Mouse (Mus musculus) kidney, embryonic 14.5 days (tissue): Measurements from ENCODE around the gene Fam19a1. TPM values are rescaled to one million over a fixed set of nuclear protein-coding genes. Genes with fewer than 3 reads are reported as not detected.

ENCODE experiments used
- ATAC-seq: fragments of 200-750 bp; cut with Nextera tagmentation; 2 replicates; pipeline ENCODE4 v1.8.0; 2017; ENCODE audit warnings: moderate number of reproducible peaks, mild to moderate bottlenecking, moderate TSS enrichment, moderate library complexity; ENCODE audit not compliant: low FRiP score, low TSS enrichment
- H3K27ac ChIP-seq: fragments of 300-500 bp; sonication (generic); 2 replicates; pipeline ENCODE4 v1.5.1; 2014; ENCODE audit warnings: low read depth, mild to moderate bottlenecking, low read length, moderate library complexity, mixed read lengths
- H3K27me3 ChIP-seq: fragments of 300-500 bp; sonication (generic); 2 replicates; pipeline ENCODE4 v1.6.1; 2014; ENCODE audit warnings: mild to moderate bottlenecking, low read length; ENCODE audit not compliant: control insufficient read depth, insufficient read depth
- H3K36me3 ChIP-seq: fragments of 300-500 bp; sonication (generic); 2 replicates; pipeline ENCODE4 v1.6.1; 2014; ENCODE audit warnings: low read length, mixed read lengths; ENCODE audit not compliant: control insufficient read depth, insufficient read depth
- H3K4me1 ChIP-seq: fragments of 300-500 bp; sonication (generic); 2 replicates; pipeline ENCODE4 v1.6.1; 2014; ENCODE audit warnings: low read length, mixed read lengths; ENCODE audit not compliant: control insufficient read depth, insufficient read depth
- H3K4me2 ChIP-seq: fragments of 300-500 bp; sonication (generic); replicated peaks from 2 replicates; pipeline ENCODE4 v1.6.1; 2014; ENCODE audit warnings: low read depth, mild to moderate bottlenecking, low read length
- H3K4me3 ChIP-seq: fragments of 300-500 bp; sonication (generic); 2 replicates; pipeline ENCODE4 v1.5.1; 2014; ENCODE audit warnings: mild to moderate bottlenecking, low read length
- H3K9ac ChIP-seq: fragments of 300-500 bp; sonication (generic); 2 replicates; pipeline ENCODE4 v1.6.1; 2014; ENCODE audit warnings: low read depth, mild to moderate bottlenecking, low read length, moderate library complexity
- H3K9me3 ChIP-seq: fragments of 300-500 bp; sonication (generic); 2 replicates; pipeline ENCODE4 v1.6.1; 2016; ENCODE audit warnings: low read length; ENCODE audit not compliant: control insufficient read depth
- WGBS: fragments of 180-500 bp; shearing (Covaris S2); extraction: QIAGEN DNeasy Blood & Tissue Kit; methylation state at CpG from one replicate; pipeline ENCODE4 v1.1.7; 2014; 5-methylcytosine and 5-hydroxymethylcytosine counted together
- polyA plus RNA-seq: library from polyadenylated mRNA; unstranded; fragments of >200 nt; fragmentation: Nextera tagmentation; extraction: Ambion mirVana; gene quantifications from 2 replicates; pipeline ENCODE4 v1.2.1, GENCODE M21; 2014

Gene Fam19a1
- 6.2 and 7.5 TPM in 2 replicates for polyA plus RNA-seq

DNA sequence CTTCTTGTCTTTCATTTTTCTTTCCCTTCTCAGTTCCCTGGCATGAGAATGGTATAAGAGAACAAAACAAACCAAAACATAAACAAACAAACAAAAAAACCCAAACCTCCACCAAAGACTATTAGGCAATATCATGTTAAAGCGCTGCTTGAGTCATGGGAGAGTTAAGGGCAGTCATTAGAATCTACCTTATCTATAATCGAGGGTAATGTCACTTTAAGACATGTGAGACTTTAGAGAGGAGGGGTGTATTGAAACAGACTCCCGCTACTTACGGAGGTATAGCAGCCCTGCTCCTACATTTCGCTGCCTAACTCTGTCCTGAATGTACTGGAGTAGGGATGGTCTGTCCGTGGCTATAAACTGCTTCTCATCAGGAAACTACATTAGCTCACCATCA is at the start of gene Fam19a1:
Gene Fam19a1, plus strand, starts transcription at position 301 of the 400 bp plus-strand sequence.
- peaks cover 5% of the 10 kb centered on the region; the same call in 1 of the 2 replicates for H3K4me1 ChIP-seq
- peak within 1 kb of the TSS; percentile 27; the same call in 1 of the 2 replicates for H3K4me3 ChIP-seq
- H3K9ac ChIP-seq = no peak within 1 kb of the TSS
- ATAC-seq = no peak
- 21% methylated on average over 6 of the region's 6 CpGs for WGBS
- peak within 1 kb of the TSS; percentile 35 for H3K4me2 ChIP-seq
- no peaks in the 10 kb centered on the region for H3K27me3 ChIP-seq
- H3K9me3 ChIP-seq = no peaks in the 10 kb centered on the region
- no peaks in the 10 kb centered on the region for H3K36me3 ChIP-seq
- H3K27ac ChIP-seq = no peak within 1 kb of the TSS

DNA sequence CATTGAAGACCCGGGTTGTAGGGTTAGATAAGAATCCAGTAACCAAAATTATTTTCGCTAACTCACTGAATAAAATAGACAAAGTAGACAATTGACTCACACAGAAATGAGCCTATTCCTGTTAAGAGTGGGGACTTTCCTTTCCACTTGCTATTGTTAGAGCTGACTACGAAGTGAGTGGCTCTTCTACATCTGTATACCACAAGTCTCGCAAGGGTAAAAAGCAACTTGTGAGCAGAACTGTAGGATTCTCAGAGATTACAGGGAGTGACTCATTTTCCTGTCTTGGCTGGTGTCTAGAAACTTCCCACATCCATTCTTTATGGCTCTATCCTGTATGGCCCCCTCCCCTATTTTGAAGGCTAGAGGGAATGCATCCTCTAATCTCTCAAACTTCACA is 41.9 kb upstream of the Fam19a1 start:
- H3K4me2 ChIP-seq = no peak overlapping the region
- 75% methylated on average over 4 of the region's 4 CpGs for WGBS

DNA sequence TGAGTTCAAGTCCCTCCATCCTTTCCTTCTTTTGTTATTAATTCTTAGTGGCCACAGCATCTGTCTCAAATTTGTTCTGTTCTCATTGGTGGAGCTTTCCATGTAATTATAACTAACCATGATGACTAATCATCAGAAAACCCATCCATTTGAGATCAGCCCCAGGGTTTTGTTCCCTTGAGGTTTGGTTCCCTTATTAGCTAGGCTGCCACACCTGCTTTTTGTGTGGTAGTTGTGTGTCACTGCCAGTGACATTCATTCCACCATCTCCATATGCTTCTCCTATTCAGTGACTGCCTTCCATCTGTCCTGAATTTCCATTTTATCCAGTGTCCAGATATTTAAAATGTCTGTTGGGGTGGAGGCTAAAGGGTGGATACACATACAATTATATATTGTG is 41.4 kb upstream of the Fam19a1 start:
- H3K4me2 ChIP-seq = no peak overlapping the region
- H3K27ac ChIP-seq = no peak overlapping the region
- no peaks in the 10 kb centered on the region for H3K9me3 ChIP-seq
- H3K36me3 ChIP-seq = no peaks in the 10 kb centered on the region
- no peaks in the 10 kb centered on the region for H3K27me3 ChIP-seq
- no peak overlapping the region for H3K4me3 ChIP-seq
- no peaks in the 10 kb centered on the region for H3K4me1 ChIP-seq
- no peak overlapping the region for H3K9ac ChIP-seq
- ATAC-seq = no peak

More for the DNA sequence above, 41.9 kb upstream of the Fam19a1 start:
- Histone ChIP-seq H3K4me1 (no peaks in the 10 kb centered on the region), H3K4me3 (no peak overlapping the region), H3K27ac (no peak overlapping the region), H3K9me3 (no peaks in the 10 kb centered on the region), H3K36me3 (no peaks in the 10 kb centered on the region), H3K9ac (no peak overlapping the region), H3K27me3 (no peaks in the 10 kb centered on the region)
- no peak for ATAC-seq

DNA sequence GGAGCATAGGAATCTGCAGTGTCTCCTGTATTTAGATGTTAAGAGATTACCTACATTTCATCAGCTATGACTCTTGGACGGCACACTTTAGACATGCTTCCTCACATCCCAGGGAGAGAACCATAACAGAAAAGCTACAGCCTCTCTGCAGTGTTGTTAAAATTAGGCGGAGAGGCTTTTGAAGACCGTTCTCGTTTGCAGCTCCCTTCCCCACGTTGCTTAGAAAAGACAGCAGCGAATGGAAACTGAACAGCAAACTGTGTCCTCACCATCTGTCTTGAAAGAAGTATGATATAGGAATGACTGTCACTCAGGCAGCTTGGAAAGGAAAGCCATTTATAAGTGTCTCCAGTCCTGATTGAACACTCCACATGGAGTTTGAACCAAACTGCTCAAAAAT is 23.0 kb upstream of the Fam19a1 start:
- Histone ChIP-seq H3K9me3 (no peaks in the 10 kb centered on the region), H3K9ac (no peak overlapping the region), H3K27ac (no peak overlapping the region), H3K27me3 (no peaks in the 10 kb centered on the region), H3K4me1 (no peaks in the 10 kb centered on the region), H3K36me3 (no peaks in the 10 kb centered on the region), H3K4me3 (no peak overlapping the region), H3K4me2 (no peak overlapping the region)
- 89% methylated on average over 6 of the region's 6 CpGs for WGBS
- no peak for ATAC-seq

DNA sequence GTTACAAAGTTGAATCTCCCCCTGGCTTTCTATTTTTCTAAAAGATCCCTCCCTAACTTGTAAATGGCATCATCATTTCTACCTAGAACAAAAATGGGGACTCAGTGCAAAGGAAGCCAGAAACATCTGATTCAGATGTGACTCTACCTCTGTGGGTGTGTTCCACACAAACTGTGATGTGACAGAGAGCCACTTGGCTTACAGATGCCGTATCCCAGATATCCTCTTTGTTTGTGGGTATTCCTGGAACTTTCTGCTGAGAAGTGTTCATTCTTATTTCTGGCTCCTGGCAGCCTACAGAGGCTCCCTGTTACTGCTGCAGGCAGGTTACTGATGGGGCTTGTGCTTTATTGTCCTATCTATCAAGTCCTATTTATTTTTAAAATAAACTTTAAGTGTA is 19.2 kb upstream of the Fam19a1 start:
- Histone ChIP-seq H3K4me1 (no peaks in the 10 kb centered on the region), H3K27ac (no peak overlapping the region), H3K4me2 (no peak overlapping the region), H3K9me3 (no peaks in the 10 kb centered on the region), H3K4me3 (no peak overlapping the region), H3K27me3 (no peaks in the 10 kb centered on the region), H3K36me3 (no peaks in the 10 kb centered on the region), H3K9ac (no peak overlapping the region)
- WGBS = 71% methylated on average over 1 of the region's 1 CpGs
- ATAC-seq = no peak

DNA sequence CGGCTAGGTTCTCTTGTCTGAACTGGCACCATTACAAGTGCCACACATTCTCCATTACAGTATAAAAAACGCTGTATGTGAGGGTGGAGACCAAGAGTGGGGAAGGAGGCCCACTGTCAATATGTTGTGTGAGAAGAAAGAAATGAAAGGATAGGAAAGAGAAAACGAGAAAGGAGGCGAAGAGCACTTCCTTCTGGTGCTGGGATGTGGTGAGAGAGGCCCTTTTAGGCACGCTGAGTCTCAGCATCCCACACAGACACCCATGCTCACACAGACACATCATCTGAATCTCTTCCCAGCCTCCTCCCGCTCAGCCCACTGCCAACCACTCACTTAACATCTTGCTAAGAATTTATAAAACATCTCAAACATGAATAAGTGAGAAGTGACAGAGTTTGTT is 14.7 kb upstream of the Fam19a1 start:
- Histone ChIP-seq H3K27ac (no peak overlapping the region), H3K27me3 (no peaks in the 10 kb centered on the region), H3K9me3 (no peaks in the 10 kb centered on the region), H3K4me1 (no peaks in the 10 kb centered on the region), H3K4me2 (no peak overlapping the region), H3K36me3 (no peaks in the 10 kb centered on the region), H3K9ac (no peak overlapping the region), H3K4me3 (no peak overlapping the region)
- ATAC-seq = no peak
- WGBS = 87% methylated on average over 6 of the region's 6 CpGs

DNA sequence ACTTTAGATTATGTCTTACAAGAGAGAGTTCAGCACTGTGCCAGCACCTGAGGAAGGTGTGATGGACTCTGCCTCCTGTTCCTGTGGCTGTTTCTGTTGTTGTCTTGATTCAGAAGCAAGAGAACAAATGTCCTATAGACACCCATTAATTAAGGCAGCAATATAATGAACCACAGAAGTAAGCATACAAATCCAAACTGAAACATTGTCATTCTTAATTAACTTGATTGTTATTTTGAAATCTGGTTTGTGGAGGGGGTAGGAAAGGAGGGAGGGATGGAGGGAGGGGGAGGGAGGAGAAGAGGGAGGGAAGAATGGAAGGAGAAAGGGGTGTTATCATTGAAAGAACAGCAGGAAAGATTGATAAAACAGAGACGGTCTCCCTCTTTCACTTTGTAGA is 1.3 kb upstream of the Fam19a1 start:
- Histone ChIP-seq H3K27ac (no peak overlapping the region), H3K27me3 (no peaks in the 10 kb centered on the region), H3K4me1 (peaks cover 5% of the 10 kb centered on the region; the same call in 1 of the 2 replicates), H3K4me3 (no peak overlapping the region), H3K9me3 (no peaks in the 10 kb centered on the region), H3K4me2 (no peak overlapping the region), H3K36me3 (no peaks in the 10 kb centered on the region), H3K9ac (no peak overlapping the region)
- 80% methylated on average over 1 of the region's 1 CpGs for WGBS
- ATAC-seq = no peak

DNA sequence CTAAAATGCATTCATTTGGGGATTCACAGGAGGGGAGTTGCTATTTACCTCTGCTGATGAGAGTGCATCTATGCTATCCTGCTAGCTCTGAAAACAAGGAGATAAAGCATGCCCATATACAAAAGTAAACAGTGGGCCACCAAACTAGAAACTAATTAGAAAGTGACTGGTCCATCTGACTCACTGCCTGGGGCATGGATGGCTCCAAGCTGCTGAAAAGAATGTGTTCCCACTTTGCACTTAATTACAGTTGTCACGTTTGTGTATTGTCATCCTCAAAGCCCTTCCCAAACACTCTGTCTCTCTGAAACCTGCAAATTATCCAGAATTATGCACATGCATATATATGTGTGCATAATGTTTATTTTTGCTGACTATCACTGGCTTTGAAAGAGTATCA is 1.2 kb downstream of the Fam19a1 start:
- 22% methylated on average over 1 of the region's 1 CpGs for WGBS
- no peak overlapping the region for H3K27ac ChIP-seq

DNA sequence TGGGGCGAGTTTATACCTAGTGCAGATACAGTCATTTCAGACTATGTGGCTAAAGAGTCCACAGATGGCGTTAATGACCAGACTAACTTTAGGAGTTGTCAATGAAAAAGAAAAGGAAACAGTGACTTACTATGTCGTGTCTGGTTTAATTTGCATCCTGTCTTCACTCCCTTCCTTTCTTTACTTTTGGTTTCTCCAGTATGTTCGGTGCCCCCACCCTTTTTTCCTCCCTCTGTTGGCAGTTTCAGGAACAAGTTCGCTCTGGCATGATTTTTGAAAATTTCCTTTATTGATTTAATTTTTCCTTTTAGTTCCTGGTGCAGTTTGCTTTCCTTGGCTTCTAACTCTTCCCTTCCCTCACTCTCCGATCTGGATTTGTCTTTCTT is 3.2 kb downstream of the Fam19a1 start:
- peaks cover 5% of the 10 kb centered on the region; the same call in 1 of the 2 replicates for H3K4me1 ChIP-seq
- H3K4me2 ChIP-seq = peak overlapping the region; percentile 75
- H3K4me3 ChIP-seq = peak overlapping the region; percentile 61
- no peaks in the 10 kb centered on the region for H3K9me3 ChIP-seq
- H3K27ac ChIP-seq = no peak overlapping the region; the same call in 1 of the 2 replicates
- H3K27me3 ChIP-seq = no peaks in the 10 kb centered on the region
- 9% methylated on average over 6 of the region's 6 CpGs for WGBS
- H3K9ac ChIP-seq = peak overlapping the region; percentile 75; the same call in 1 of the 2 replicates
- ATAC-seq = 0 out of 2 replicates have a peak, but pooled peaks have one; percentile 22
- no peaks in the 10 kb centered on the region for H3K36me3 ChIP-seq

More for the DNA sequence above, 1.2 kb downstream of the Fam19a1 start:
- peak overlapping the region; percentile 24 for H3K4me2 ChIP-seq
- ATAC-seq = no peak
- peaks cover 5% of the 10 kb centered on the region; the same call in 1 of the 2 replicates for H3K4me1 ChIP-seq
- peak overlapping the region; percentile 9; the same call in 1 of the 2 replicates for H3K4me3 ChIP-seq
- no peaks in the 10 kb centered on the region for H3K9me3 ChIP-seq
- H3K9ac ChIP-seq = no peak overlapping the region
- H3K27me3 ChIP-seq = no peaks in the 10 kb centered on the region
- H3K36me3 ChIP-seq = no peaks in the 10 kb centered on the region
